Mouse (Mus musculus) neural tube, embryonic 15.5 days (tissue): ENCODE data around the gene Lrtm1. TPM values are rescaled to one million over a fixed set of nuclear protein-coding genes. Genes with fewer than 3 reads are reported as not detected.

Experiments
- ATAC-seq: fragments of 200-750 bp; cut with Nextera tagmentation; 2 replicates; pipeline ENCODE4 v1.8.0; 2017; ENCODE audit warnings: mild to moderate bottlenecking, moderate TSS enrichment, moderate library complexity; ENCODE audit not compliant: low FRiP score
- H3K27ac ChIP-seq: fragments of 300-500 bp; sonication (generic); replicated peaks from 2 replicates; pipeline ENCODE4 v1.5.1; 2015; ENCODE audit warnings: mild to moderate bottlenecking, inconsistent platforms
- H3K27me3 ChIP-seq: fragments of 300-500 bp; sonication (generic); replicated peaks from 2 replicates; pipeline ENCODE4 v1.6.1; 2015; ENCODE audit warnings: inconsistent platforms
- H3K36me3 ChIP-seq: fragments of 300-500 bp; sonication (generic); 2 replicates; pipeline ENCODE4 v1.6.1; 2015; ENCODE audit warnings: inconsistent platforms
- H3K4me1 ChIP-seq: fragments of 300-500 bp; sonication (generic); 2 replicates; pipeline ENCODE4 v1.6.1; 2015; ENCODE audit warnings: inconsistent platforms
- H3K4me2 ChIP-seq: fragments of 300-500 bp; sonication (generic); 2 replicates; pipeline ENCODE4 v1.6.1; 2015; ENCODE audit warnings: inconsistent platforms, mild to moderate bottlenecking, moderate library complexity
- H3K4me3 ChIP-seq: fragments of 300-500 bp; sonication (generic); replicated peaks from 2 replicates; pipeline ENCODE4 v1.5.1; 2015; ENCODE audit warnings: mild to moderate bottlenecking, inconsistent platforms
- H3K9ac ChIP-seq: fragments of 300-500 bp; sonication (generic); replicated peaks from 2 replicates; pipeline ENCODE4 v1.6.1; 2015; ENCODE audit warnings: mild to moderate bottlenecking, inconsistent platforms
- H3K9me3 ChIP-seq: fragments of 300-500 bp; sonication (generic); replicated peaks from 2 replicates; pipeline ENCODE4 v1.6.1; 2016; ENCODE audit warnings: inconsistent platforms
- WGBS: fragments of 180-500 bp; shearing (Covaris S2); methylation state at CpG from one replicate; pipeline ENCODE4 v1.1.7; 2015; ENCODE audit warnings: mixed read lengths; 5-methylcytosine and 5-hydroxymethylcytosine counted together
- polyA plus RNA-seq: library from polyadenylated mRNA; unstranded; fragments of >200 nt; fragmentation: Nextera tagmentation; extraction: Ambion mirVana; gene quantifications from 2 replicates; pipeline ENCODE4 v1.2.1, GENCODE M21; 2015

The Lrtm1 gene
- polyA plus RNA-seq, 1 experiment from 2014 or later = 0.37 TPM

GRCm38 (mm10) chr14:29015896-29016295 is 2.1 kb upstream of the Lrtm1 start:
- ATAC-seq = peak; percentile 45; the same call in 1 of the 2 replicates
- H3K36me3 ChIP-seq = no peaks in the 10 kb centered on the region
- H3K4me3 ChIP-seq = no peak overlapping the region
- H3K9me3 ChIP-seq = no peaks in the 10 kb centered on the region
- H3K9ac ChIP-seq = no peak overlapping the region
- WGBS = 28% methylated on average over 5 of the region's 5 CpGs
- no peaks in the 10 kb centered on the region for H3K27me3 ChIP-seq
- no peak overlapping the region for H3K4me2 ChIP-seq
- 0 out of 2 replicates have a peak, but pooled peaks cover 5% of the 10 kb centered on the region for H3K4me1 ChIP-seq
- H3K27ac ChIP-seq = no peak overlapping the region

GRCm38 (mm10) chr14:29018316-29019000 is 450 bp downstream of the Lrtm1 start:
- H3K36me3 ChIP-seq = no peaks in the 10 kb centered on the region
- WGBS = 56% methylated on average over 7 of the region's 7 CpGs
- no peak overlapping the region for H3K27ac ChIP-seq
- no peak overlapping the region for H3K4me3 ChIP-seq
- 0 out of 2 replicates have a peak, but pooled peaks cover 5% of the 10 kb centered on the region for H3K4me1 ChIP-seq
- no peak overlapping the region for H3K9ac ChIP-seq
- H3K27me3 ChIP-seq = no peaks in the 10 kb centered on the region
- H3K4me2 ChIP-seq = no peak overlapping the region
- ATAC-seq = no peak
- H3K9me3 ChIP-seq = no peaks in the 10 kb centered on the region

GRCm38 (mm10) chr14:29021295-29021694 is 3.3 kb downstream of the Lrtm1 start:
- no peaks in the 10 kb centered on the region for H3K9me3 ChIP-seq
- 84% methylated on average over 4 of the region's 4 CpGs for WGBS
- H3K27me3 ChIP-seq = no peaks in the 10 kb centered on the region
- H3K4me3 ChIP-seq = no peak overlapping the region
- H3K27ac ChIP-seq = no peak overlapping the region
- H3K36me3 ChIP-seq = no peaks in the 10 kb centered on the region
- H3K4me1 ChIP-seq = no peaks in the 10 kb centered on the region
- ATAC-seq = no peak
- H3K4me2 ChIP-seq = no peak overlapping the region
- H3K9ac ChIP-seq = no peak overlapping the region

GRCm38 (mm10) chr14:29023246-29023645 is 5.2 kb downstream of the Lrtm1 start:
- no peak for ATAC-seq
- Histone ChIP-seq H3K4me2 (no peak overlapping the region), H3K9ac (no peak overlapping the region), H3K4me1 (no peaks in the 10 kb centered on the region), H3K4me3 (no peak overlapping the region), H3K27ac (no peak overlapping the region), H3K36me3 (no peaks in the 10 kb centered on the region), H3K9me3 (no peaks in the 10 kb centered on the region), H3K27me3 (no peaks in the 10 kb centered on the region)
- 94% methylated on average over 4 of the region's 4 CpGs for WGBS

GRCm38 (mm10) chr14:29025335-29025734 is 7.3 kb downstream of the Lrtm1 start:
- H3K9me3 ChIP-seq = no peaks in the 10 kb centered on the region
- ATAC-seq = no peak
- no peaks in the 10 kb centered on the region for H3K36me3 ChIP-seq
- no peaks in the 10 kb centered on the region for H3K27me3 ChIP-seq
- no peak overlapping the region for H3K4me3 ChIP-seq
- H3K4me1 ChIP-seq = 0 out of 2 replicates have a peak, but pooled peaks cover 3% of the 10 kb centered on the region
- WGBS = 84% methylated on average over 6 of the region's 6 CpGs
- no peak overlapping the region for H3K9ac ChIP-seq
- H3K4me2 ChIP-seq = no peak overlapping the region
- H3K27ac ChIP-seq = no peak overlapping the region

GRCm38 (mm10) chr14:29027276-29027675 is 9.3 kb downstream of the Lrtm1 start:
- Histone ChIP-seq H3K36me3 (no peaks in the 10 kb centered on the region), H3K4me1 (peaks cover 7% of the 10 kb centered on the region; the same call in 1 of the 2 replicates), H3K4me2 (no peak overlapping the region), H3K27ac (no peak overlapping the region), H3K9ac (no peak overlapping the region), H3K27me3 (no peaks in the 10 kb centered on the region), H3K9me3 (no peaks in the 10 kb centered on the region), H3K4me3 (no peak overlapping the region)
- WGBS = 90% methylated on average over 5 of the region's 5 CpGs
- ATAC-seq = no peak

- WGBS = 52% methylated on average over 6 of the region's 6 CpGs
- Histone ChIP-seq H3K36me3 (no peaks in the 10 kb centered on the region), H3K4me2 (no peak overlapping the region), H3K4me1 (peaks cover 7% of the 10 kb centered on the region; the same call in 1 of the 2 replicates), H3K9ac (no peak overlapping the region), H3K27me3 (no peaks in the 10 kb centered on the region), H3K4me3 (no peak overlapping the region), H3K9me3 (no peaks in the 10 kb centered on the region), H3K27ac (no peak overlapping the region)
- no peak for ATAC-seq
Measured at GRCm38 (mm10) chr14:29028391-29029106, 10.5 kb downstream of the Lrtm1 start.

- ATAC-seq = no peak
- Histone ChIP-seq H3K4me2 (no peak overlapping the region), H3K4me3 (no peak overlapping the region), H3K9ac (no peak overlapping the region), H3K27me3 (no peaks in the 10 kb centered on the region), H3K36me3 (no peaks in the 10 kb centered on the region), H3K4me1 (peaks cover 7% of the 10 kb centered on the region; the same call in 1 of the 2 replicates), H3K27ac (no peak overlapping the region), H3K9me3 (no peaks in the 10 kb centered on the region)
- 26% methylated on average over 2 of the region's 2 CpGs for WGBS
Measured at GRCm38 (mm10) chr14:29029107-29029469, 11.1 kb downstream of the Lrtm1 start.

GRCm38 (mm10) chr14:29029896-29030420 is 11.9 kb downstream of the Lrtm1 start:
- H3K4me2 ChIP-seq = no peak overlapping the region
- no peaks in the 10 kb centered on the region for H3K9me3 ChIP-seq
- H3K4me3 ChIP-seq = no peak overlapping the region
- H3K9ac ChIP-seq = no peak overlapping the region
- no peaks in the 10 kb centered on the region for H3K36me3 ChIP-seq
- WGBS = 69% methylated on average over 11 of the region's 11 CpGs
- H3K4me1 ChIP-seq = peaks cover 7% of the 10 kb centered on the region; the same call in 1 of the 2 replicates
- no peaks in the 10 kb centered on the region for H3K27me3 ChIP-seq
- no peak overlapping the region for H3K27ac ChIP-seq
- no peak for ATAC-seq

GRCm38 (mm10) chr14:29030519-29030918 is 12.5 kb downstream of the Lrtm1 start:
- no peaks in the 10 kb centered on the region for H3K36me3 ChIP-seq
- H3K4me1 ChIP-seq = peaks cover 7% of the 10 kb centered on the region; the same call in 1 of the 2 replicates
- H3K9ac ChIP-seq = no peak overlapping the region
- H3K4me3 ChIP-seq = no peak overlapping the region
- H3K9me3 ChIP-seq = no peaks in the 10 kb centered on the region
- WGBS = 32% methylated on average over 9 of the region's 9 CpGs
- ATAC-seq = no peak
- H3K27me3 ChIP-seq = no peaks in the 10 kb centered on the region
- H3K4me2 ChIP-seq = no peak overlapping the region
- H3K27ac ChIP-seq = no peak overlapping the region

- Histone ChIP-seq H3K9ac (no peak overlapping the region), H3K27ac (no peak overlapping the region), H3K4me2 (no peak overlapping the region), H3K27me3 (no peaks in the 10 kb centered on the region), H3K4me3 (no peak overlapping the region), H3K4me1 (peaks cover 7% of the 10 kb centered on the region; the same call in 1 of the 2 replicates), H3K9me3 (no peaks in the 10 kb centered on the region), H3K36me3 (no peaks in the 10 kb centered on the region)
- ATAC-seq = no peak
- 86% methylated on average over 1 of the region's 1 CpGs for WGBS
Measured at GRCm38 (mm10) chr14:29031858-29032395, 13.9 kb downstream of the Lrtm1 start.
